In the genomic region with DNA sequence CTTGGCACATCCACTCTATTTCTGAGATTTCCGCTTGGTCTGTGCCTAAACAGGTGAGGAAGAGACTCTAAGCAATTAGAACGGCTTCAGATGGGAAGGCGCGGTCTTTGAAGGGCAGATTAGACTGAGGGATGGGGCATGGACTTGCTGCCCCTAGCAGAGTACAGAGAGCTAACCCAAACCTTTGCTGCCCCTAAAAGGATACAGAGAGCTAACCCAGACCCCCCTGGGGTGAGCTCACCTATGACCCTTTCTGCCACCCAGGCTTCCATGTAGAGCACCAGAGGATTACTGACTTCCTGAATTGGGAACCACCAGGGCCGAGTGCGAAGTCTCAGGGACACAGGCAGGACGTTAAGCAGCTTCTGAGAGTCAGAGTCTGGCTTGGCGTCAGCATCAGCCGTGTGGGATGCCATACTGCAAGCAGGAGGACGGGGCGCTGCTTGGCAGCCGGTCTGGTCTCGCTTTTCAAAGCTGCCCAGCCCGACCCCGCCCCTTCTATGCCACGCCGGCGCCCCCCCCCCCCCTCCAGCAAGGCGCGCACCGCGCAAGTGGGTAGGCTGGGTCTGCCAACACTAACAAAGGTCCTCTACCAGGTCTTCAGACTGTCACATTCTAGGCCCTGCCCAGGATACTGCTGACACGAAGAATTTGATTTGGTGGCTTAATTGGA, we compare ENCODE assay signal across 9 mouse cellular contexts. TPM values are rescaled to one million over a fixed set of nuclear protein-coding genes. Genes with fewer than 3 reads are reported as not detected.
DNase-seq lines count a peak whose midpoint lies in the region; ATAC-seq and TF ChIP-seq lines count a peak whose summit lies in the region.
"Had no signal": no experiment of that assay in that cellular context is flagged by ENCODE, and none has a peak within 500 bp of the region (broad histone marks: within the 10 kb centered on the region; RNA-seq: fewer than 3 reads in every experiment).

A gene (minus strand): TSS at position 613 of the 673 bp plus-strand sequence.

- 5% methylated on average over 20 of the region's 23 CpGs for WGBS in heart, embryonic 12.5 days
- 4% methylated on average over 23 of the region's 23 CpGs for WGBS in heart, adult 2 months
- WGBS in intestine, embryonic 14.5 days: 4% methylated on average over 21 of the region's 23 CpGs

- peak within 1 kb of the TSS; percentile 64; the same call in 1 of the 2 replicates for H3K9ac ChIP-seq in heart, embryonic 12.5 days
- no peak within 1 kb of the TSS for H3K9ac ChIP-seq in heart, adult 2 months (ENCODE audit: low read depth, low read length)
- H3K9ac ChIP-seq in ES-Bruce4 (ENCODE audit: low read depth, poor library complexity, severe bottlenecking): peak within 1 kb of the TSS; percentile 82
- no peak within 1 kb of the TSS for H3K9ac ChIP-seq in intestine, embryonic 14.5 days (ENCODE audit: low read length)

- H3K27me3 ChIP-seq in heart, embryonic 12.5 days (replicated peaks): no peaks in the 10 kb centered on the region
- 0 out of 2 replicates have a peak, but pooled peaks cover 1% of the 10 kb centered on the region for H3K27me3 ChIP-seq in heart, adult 2 months (ENCODE audit: control insufficient read depth, insufficient read depth, low read length)
- H3K27me3 ChIP-seq in ES-Bruce4 (ENCODE audit: control insufficient read depth, insufficient read depth, low read length, poor library complexity, severe bottlenecking): no peaks in the 10 kb centered on the region
- H3K27me3 ChIP-seq in intestine, embryonic 14.5 days (replicated peaks; ENCODE audit: control insufficient read depth, insufficient read depth, low read length): no peaks in the 10 kb centered on the region

- intact Hi-C loops in heart, adult 2 months (cut with DNase I): no loop called here

- H3K79me2 ChIP-seq in heart, adult 2 months (replicated peaks; ENCODE audit: control insufficient read depth, insufficient read depth, low read length): no peaks in the 10 kb centered on the region

- no peak for TF ChIP-seq CTCF in heart, adult 2 months (IDR thresholded peaks at IDR 0.05)
- no peak for TF ChIP-seq CTCF in ES-Bruce4 (IDR thresholded peaks at IDR 0.05; ENCODE audit: low read depth, low read length)

- peak within 1 kb of the TSS; percentile 44 for H3K4me3 ChIP-seq in heart, embryonic 12.5 days
- no peak within 1 kb of the TSS for H3K4me3 ChIP-seq in heart, adult 2 months
- H3K4me3 ChIP-seq in ES-Bruce4 (ENCODE audit: low read depth, low read length): peak within 1 kb of the TSS; percentile 80
- peak within 1 kb of the TSS; percentile 13 for H3K4me3 ChIP-seq in intestine, embryonic 14.5 days (ENCODE audit: low read depth, low read length)

- no peak for DNase-seq in heart, adult 2 months
- peak; percentile 46 for DNase-seq in embryo, embryonic 9.5 days (ENCODE audit: extremely low spot score)
- DNase-seq in intestine, embryonic 14.5 days (ENCODE audit: low spot score): no peak
- DNase-seq in lung, postnatal 10 days: peak; percentile 17
- DNase-seq in right cerebral cortex, postnatal 14 days: peak; percentile 45
- DNase-seq in c-Kit-positive CD71-positive TER-119-positive erythroid progenitor cells, embryonic 14.5 days (ENCODE audit: low spot score): no peak

- peak; percentile 71 for ATAC-seq in heart, embryonic 12.5 days (ENCODE audit: insufficient number of reproducible peaks, low FRiP score)
- ATAC-seq in intestine, embryonic 14.5 days (replicated peaks; ENCODE audit: low FRiP score, low TSS enrichment, low read depth): peak; percentile 27; the same call in 1 of the 2 replicates

- TF ChIP-seq EP300 in heart, adult 2 months (IDR thresholded peaks at IDR 0.05; ENCODE audit: insufficient read depth, low read depth, low read length): no peak
- TF ChIP-seq EP300 in ES-Bruce4 (IDR thresholded peaks at IDR 0.05; ENCODE audit: insufficient read depth, low read depth, low read length): no peak

- peaks cover 10% of the 10 kb centered on the region for H3K4me1 ChIP-seq in heart, embryonic 12.5 days (replicated peaks)
- no peaks in the 10 kb centered on the region for H3K4me1 ChIP-seq in heart, adult 2 months (ENCODE audit: control insufficient read depth, insufficient read depth, low read length)
- peaks cover 5% of the 10 kb centered on the region for H3K4me1 ChIP-seq in ES-Bruce4 (ENCODE audit: control insufficient read depth, insufficient read depth, low read length)
- H3K4me1 ChIP-seq in intestine, embryonic 14.5 days (replicated peaks; ENCODE audit: control insufficient read depth, insufficient read depth, low read length): 0 out of 2 replicates have a peak, but pooled peaks cover 2% of the 10 kb centered on the region

- H3K36me3 ChIP-seq in heart, embryonic 12.5 days: no peaks in the 10 kb centered on the region
- no peaks in the 10 kb centered on the region for H3K36me3 ChIP-seq in heart, adult 2 months (ENCODE audit: control insufficient read depth, insufficient read depth, low read length)
- H3K36me3 ChIP-seq in ES-Bruce4 (ENCODE audit: control insufficient read depth, insufficient read depth, low read length, poor library complexity, severe bottlenecking): 0 out of 2 replicates have a peak, but pooled peaks cover 4% of the 10 kb centered on the region
- no peaks in the 10 kb centered on the region for H3K36me3 ChIP-seq in intestine, embryonic 14.5 days (ENCODE audit: control insufficient read depth, insufficient read depth, low read length)

- H3K9me3 ChIP-seq in heart, embryonic 12.5 days (replicated peaks): no peaks in the 10 kb centered on the region
- no peaks in the 10 kb centered on the region for H3K9me3 ChIP-seq in ES-Bruce4 (replicated peaks; ENCODE audit: control insufficient read depth, insufficient read depth, low read length, poor library complexity, severe bottlenecking)
- no peaks in the 10 kb centered on the region for H3K9me3 ChIP-seq in intestine, embryonic 14.5 days (ENCODE audit: control insufficient read depth, low read length)

- H3K27ac ChIP-seq in heart, embryonic 12.5 days (ENCODE audit: poor library complexity, severe bottlenecking): no peak within 1 kb of the TSS
- H3K27ac ChIP-seq in heart, adult 2 months: no peak within 1 kb of the TSS
- H3K27ac ChIP-seq in ES-Bruce4 (ENCODE audit: insufficient read depth, low read length): peak within 1 kb of the TSS; percentile 96
- H3K27ac ChIP-seq in intestine, embryonic 14.5 days (ENCODE audit: low read depth): no peak within 1 kb of the TSS

- TF ChIP-seq POLR2A in heart, adult 2 months (IDR thresholded peaks at IDR 0.05; ENCODE audit: insufficient read depth, low read depth, low read length): no peak
- TF ChIP-seq POLR2A in ES-Bruce4 (IDR thresholded peaks at IDR 0.05; ENCODE audit: insufficient read depth, low read length): no peak

- H3K4me2 ChIP-seq in heart, embryonic 12.5 days: peak within 1 kb of the TSS; percentile 85
- H3K4me2 ChIP-seq in intestine, embryonic 14.5 days (ENCODE audit: low read length): peak within 1 kb of the TSS; percentile 44

RNA-seq across cellular contexts. Expression of the gene that starts here (rescaled TPM):
- polyA plus RNA-seq in heart, embryonic 12.5 days (2016; fragmentation: Nextera tagmentation; extraction: Ambion mirVana): 0.56 and 0.68 TPM in 2 replicates
- not detected for total RNA-seq in heart, adult 2 months (2021)
- polyA plus RNA-seq in heart, adult 2 months (2012; rRNA removed): not detected in 2 replicates
- polyA plus RNA-seq in ES-Bruce4 (2011; ENCODE audit: insufficient read depth, insufficient read length, low read depth, missing spikeins): 75.0 and 86.4 TPM in 2 replicates
- 0.24 and 0.40 TPM in 2 replicates for polyA plus RNA-seq in intestine, embryonic 14.5 days (2014; fragmentation: Nextera tagmentation; extraction: Ambion mirVana)
- total RNA-seq: heart, postnatal 10 days had no signal

Comparison
In these comparisons a context has a peak if more than half of its experiments do, and no peak if none do; other contexts are left out.
1. RNA of the gene that starts here (polyA plus RNA-seq): 75.0 to 86.4 TPM in ES-Bruce4; 0.56 to 0.68 TPM in heart, embryonic 12.5 days, 0.24 to 0.40 TPM in intestine, embryonic 14.5 days and not detected in heart, adult 2 months; every median in the first group is over 10 times any median in the second.
2. Peak in ATAC-seq, H3K4me3 ChIP-seq, H3K9ac ChIP-seq and H3K4me2 ChIP-seq in heart, embryonic 12.5 days; RNA of the gene not detected or under 1 TPM.
3. Peak in ATAC-seq, H3K4me3 ChIP-seq and H3K4me2 ChIP-seq in intestine, embryonic 14.5 days; RNA of the gene not detected or under 1 TPM.
4. DNase-seq: peak in embryo, embryonic 9.5 days (single experiment), lung, postnatal 10 days (single experiment) and right cerebral cortex, postnatal 14 days (single experiment); none in heart, adult 2 months (0 of 2), intestine, embryonic 14.5 days (single experiment) and c-Kit-positive CD71-positive TER-119-positive erythroid progenitor cells, embryonic 14.5 days (single experiment).